Mouse (Mus musculus): ENCODE measurements at regions not wholly inside any gene's neighbourhood (a gene's known extent, or its start where the extent isn't known, plus 50 kb on each side); places are given as distances from the start of the nearest gene placed in this dataset.
A peak's percentile ranks its signal among the peaks of the same experiment; 100 is the strongest.

DNA sequence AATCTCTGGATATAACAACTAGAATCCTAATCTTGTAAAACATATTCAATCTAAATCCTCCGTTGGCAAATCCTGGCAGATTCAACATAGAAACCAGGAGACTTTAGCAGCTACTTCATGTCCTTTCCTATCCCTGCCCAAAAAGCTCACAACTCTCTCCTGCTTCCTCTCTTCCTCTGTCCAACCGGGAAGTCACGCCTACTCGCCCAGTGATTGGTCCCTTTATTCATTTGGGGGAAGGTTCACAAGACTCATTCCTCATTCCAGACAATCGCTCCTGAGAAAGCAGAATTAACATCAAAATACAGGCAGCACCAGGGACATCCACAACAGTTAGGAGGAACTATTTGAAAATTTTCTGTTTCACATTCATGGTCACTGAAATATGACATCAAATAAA lies 133.9 kb upstream of the Igsf10 start:
- Histone ChIP-seq H3K36me3 (ENCODE audit: control insufficient read depth in 1 of 2, insufficient read depth in 2 of 2, low read length in 2 of 2) (no peaks in the 10 kb centered on the region), H3K27ac (ENCODE audit: control insufficient read depth, low read depth, low read length) (no peak overlapping the region), H3K4me1 (ENCODE audit: control insufficient read depth in 1 of 2, insufficient read depth in 2 of 2, low read length in 2 of 2) (no peaks in the 10 kb centered on the region), H3K9me3 (replicated peaks; ENCODE audit: insufficient read depth, low read length) (no peaks in the 10 kb centered on the region), H3K79me2 (ENCODE audit: control insufficient read depth, insufficient read depth, low read length, poor library complexity) (no peaks in the 10 kb centered on the region), H3K9ac (ENCODE audit: control insufficient read depth, low read depth, low read length, poor library complexity, severe bottlenecking) (no peak overlapping the region), H3K27me3 (ENCODE audit: control insufficient read depth in 1 of 2, insufficient read depth in 2 of 2, low read length in 2 of 2) (no peaks in the 10 kb centered on the region), H3K4me3 (ENCODE audit: control insufficient read depth in 1 of 2, insufficient read depth in 1 of 2, low read depth in 2 of 2, low read length in 2 of 2) (no peak overlapping the region)
- DNase-seq (ENCODE audit: low read depth, low spot score) = no peak
- no peak for TF ChIP-seq NRF1 (IDR thresholded peaks at IDR 0.05; ENCODE audit: insufficient read depth, low read depth, low read length, poor library complexity, severe bottlenecking)
- no peak for TF ChIP-seq MYB (IDR thresholded peaks at IDR 0.05; ENCODE audit: low read depth, low read length)
- no peak for TF ChIP-seq MAX (IDR thresholded peaks at IDR 0.05; ENCODE audit: low read length)
- no peak for TF ChIP-seq USF2 (IDR thresholded peaks at IDR 0.05; ENCODE audit: borderline replicate concordance in 1 of 2, insufficient read depth in 1 of 2, low read depth in 1 of 2, low read length in 2 of 2)
- TF ChIP-seq MXI1 (IDR thresholded peaks at IDR 0.05; ENCODE audit: low read depth, low read length) = no peak
- TF ChIP-seq ETS1 (IDR thresholded peaks at IDR 0.05; ENCODE audit: low read depth, low read length) = no peak
- no peak for TF ChIP-seq TAL1 (IDR thresholded peaks at IDR 0.05; ENCODE audit: low read length)
- no peak for TF ChIP-seq POLR2A (IDR thresholded peaks at IDR 0.05; ENCODE audit: control insufficient read depth in 1 of 2, insufficient read depth in 1 of 2, low read depth in 1 of 2, low read length in 2 of 2, poor library complexity in 1 of 2)
- no peak for TF ChIP-seq MEF2A (IDR thresholded peaks at IDR 0.05; ENCODE audit: extremely low read depth, insufficient replicate concordance, low read depth, low read length, poor library complexity, severe bottlenecking)
- no peak for TF ChIP-seq ZKSCAN1 (IDR thresholded peaks at IDR 0.05; ENCODE audit: low read depth, low read length)
- TF ChIP-seq SMC3 (IDR thresholded peaks at IDR 0.05; ENCODE audit: low read depth, low read length) = no peak
- TF ChIP-seq UBTF (IDR thresholded peaks at IDR 0.05; ENCODE audit: borderline replicate concordance, insufficient read depth, low read depth, low read length) = no peak
- TF ChIP-seq ZC3H11A (IDR thresholded peaks at IDR 0.05; ENCODE audit: low read depth, low read length) = no peak
- TF ChIP-seq NELFE (IDR thresholded peaks at IDR 0.05; ENCODE audit: low read depth, low read length) = no peak
- no peak for TF ChIP-seq E2F4 (IDR thresholded peaks at IDR 0.05; ENCODE audit: borderline replicate concordance, low read depth, low read length)
- no peak for TF ChIP-seq MYC (IDR thresholded peaks at IDR 0.05; ENCODE audit: low read depth, low read length)
- no peak for TF ChIP-seq MAZ (IDR thresholded peaks at IDR 0.05; ENCODE audit: low read depth, low read length)
- no peak for TF ChIP-seq USF1 (IDR thresholded peaks at IDR 0.05; ENCODE audit: low read depth, low read length)
- TF ChIP-seq CHD2 (IDR thresholded peaks at IDR 0.05; ENCODE audit: low read length) = no peak

GRCm38 (mm10) chr3:59477441-59478061 lies 133.4 kb upstream of the Igsf10 start:
- H3K79me2 ChIP-seq (ENCODE audit: control insufficient read depth, insufficient read depth, low read length, poor library complexity) = no peaks in the 10 kb centered on the region
- H3K27ac ChIP-seq (ENCODE audit: control insufficient read depth, low read depth, low read length) = no peak overlapping the region
- H3K4me1 ChIP-seq (ENCODE audit: control insufficient read depth in 1 of 2, insufficient read depth in 2 of 2, low read length in 2 of 2) = no peaks in the 10 kb centered on the region
- H3K36me3 ChIP-seq (ENCODE audit: control insufficient read depth in 1 of 2, insufficient read depth in 2 of 2, low read length in 2 of 2) = no peaks in the 10 kb centered on the region
- no peak overlapping the region for H3K4me3 ChIP-seq (ENCODE audit: control insufficient read depth in 1 of 2, insufficient read depth in 1 of 2, low read depth in 2 of 2, low read length in 2 of 2)
- no peaks in the 10 kb centered on the region for H3K27me3 ChIP-seq (ENCODE audit: control insufficient read depth in 1 of 2, insufficient read depth in 2 of 2, low read length in 2 of 2)
- DNase-seq (ENCODE audit: low read depth, low spot score) = peak; percentile 2
- no peaks in the 10 kb centered on the region for H3K9me3 ChIP-seq (replicated peaks; ENCODE audit: insufficient read depth, low read length)
- no peak for TF ChIP-seq CHD2 (IDR thresholded peaks at IDR 0.05; ENCODE audit: low read length)
- no peak for TF ChIP-seq POLR2AphosphoS5 (IDR thresholded peaks at IDR 0.05; ENCODE audit: borderline replicate concordance, low read depth, low read length)
- no peak for TF ChIP-seq TAL1 (IDR thresholded peaks at IDR 0.05; ENCODE audit: low read length)
- TF ChIP-seq CHD1 (IDR thresholded peaks at IDR 0.05; ENCODE audit: low read depth, low read length) = no peak
- no peak for TF ChIP-seq EP300 (IDR thresholded peaks at IDR 0.05; ENCODE audit: low read depth in 1 of 2, low read length in 2 of 2)
- no peak for TF ChIP-seq POLR2A (IDR thresholded peaks at IDR 0.05; ENCODE audit: control insufficient read depth in 1 of 2, insufficient read depth in 1 of 2, low read depth in 1 of 2, low read length in 2 of 2, poor library complexity in 1 of 2)
- no peak for TF ChIP-seq MAFK (IDR thresholded peaks at IDR 0.05; ENCODE audit: borderline replicate concordance, low read depth, low read length)
- TF ChIP-seq ZKSCAN1 (IDR thresholded peaks at IDR 0.05; ENCODE audit: low read depth, low read length) = no peak
- TF ChIP-seq ZC3H11A (IDR thresholded peaks at IDR 0.05; ENCODE audit: low read depth, low read length) = no peak
- TF ChIP-seq MEF2A (IDR thresholded peaks at IDR 0.05; ENCODE audit: extremely low read depth, insufficient replicate concordance, low read depth, low read length, poor library complexity, severe bottlenecking) = no peak
- TF ChIP-seq KAT2A (conservative IDR thresholded peaks at IDR 0.05; ENCODE audit: low read depth, low read length) = no peak
- no peak overlapping the region for H3K9ac ChIP-seq (ENCODE audit: control insufficient read depth, low read depth, low read length, poor library complexity, severe bottlenecking)
